Mouse (Mus musculus) cortical plate, adult 2 months (tissue): ENCODE measurements at regions not wholly inside any gene's neighbourhood (a gene's known extent, or its start where the extent isn't known, plus 50 kb on each side); places are given as distances from the start of the nearest gene placed in this dataset.

Experiments used
- CTCF ChIP-seq: fragments of 200-500 bp; IDR thresholded peaks from 2 replicates; pipeline ENCODE4 v1.5.1; 2011; ENCODE audit warnings: mild to moderate bottlenecking, control low read depth, low read length; ENCODE audit not compliant: insufficient read depth; ENCODE audit errors: extremely low read depth
- POLR2A ChIP-seq: fragments of 200-500 bp; IDR thresholded peaks from 2 replicates; pipeline ENCODE4 v1.6.1; 2011; ENCODE audit warnings: mild to moderate bottlenecking, low read length, control low read depth; ENCODE audit not compliant: insufficient read depth; ENCODE audit errors: extremely low read depth

- TF ChIP-seq POLR2A (no peak), CTCF (no peak)
These were observed 412.9 kb upstream of the 4930578C19Rik start for GRCm38 (mm10) chrX:18874051-18874450.
